Mouse (Mus musculus): Measurements from ENCODE around the gene Ccdc189. TPM values are rescaled to one million over a fixed set of nuclear protein-coding genes. Genes with fewer than 3 reads are reported as not detected.

Gene Ccdc189
- total RNA-seq, 2 experiments from 2014 or later = 8.8 to 12.6 TPM

DNA sequence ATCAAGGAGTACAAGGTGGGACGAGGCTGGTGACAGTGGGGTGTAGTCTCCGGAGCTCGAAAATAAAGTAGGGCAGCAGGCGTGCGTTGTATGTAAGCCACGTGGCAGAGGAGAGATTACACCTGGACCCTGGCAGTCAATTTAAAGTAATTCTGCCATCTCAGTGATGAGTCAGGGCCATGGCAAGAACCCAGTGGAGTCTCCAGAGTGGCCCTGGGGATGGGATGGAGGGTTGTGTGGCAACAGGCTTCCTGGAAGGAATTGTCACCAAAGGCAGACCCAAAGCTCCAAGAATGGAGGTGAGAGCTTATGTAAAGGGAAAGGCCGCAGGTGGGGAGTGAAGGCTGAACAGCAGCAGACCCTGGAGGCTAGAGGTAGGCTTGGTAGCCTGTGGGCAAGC lies 12.2 kb upstream of the Ccdc189 start:
- no peak for DNase-seq
- intact Hi-C loops (cut with DNase I) = no loop called here

DNA sequence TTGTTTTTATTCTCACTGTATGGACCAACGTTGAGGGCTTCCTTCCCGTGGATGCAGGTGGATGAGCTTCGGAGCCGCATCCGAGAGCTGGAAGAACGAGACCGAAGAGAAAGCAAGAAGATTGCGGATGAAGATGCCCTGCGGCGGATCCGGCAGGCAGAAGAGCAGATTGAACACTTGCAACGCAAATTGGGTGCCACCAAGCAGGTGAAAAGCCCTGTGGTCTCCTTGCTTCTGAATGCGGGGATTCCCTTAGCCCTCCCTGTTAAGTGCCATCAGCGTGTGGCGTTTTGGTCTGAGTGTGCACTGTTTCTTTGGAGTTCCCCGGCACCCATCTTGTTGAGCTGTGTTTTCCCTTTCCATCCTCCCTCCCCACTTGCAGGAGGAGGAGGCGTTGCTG lies 8.4 kb upstream of the Ccdc189 start:
- DNase-seq = no peak
- intact Hi-C loops (cut with DNase I) = no loop called here

GRCm38 (mm10) chr7:127592575-127592974 lies 4.2 kb upstream of the Ccdc189 start:
- no peak for DNase-seq
- intact Hi-C loops (cut with DNase I) = no loop called here

- intact Hi-C loops (cut with DNase I) = no loop called here
- no peak for DNase-seq
These were observed 2.7 kb upstream of the Ccdc189 start for GRCm38 (mm10) chr7:127591108-127591507.

GRCm38 (mm10) chr7:127589637-127590036 lies 1.2 kb upstream of the Ccdc189 start:
- intact Hi-C loops (cut with DNase I) = loop anchor here (5.0 kb wide), 1 partner anchor 227 kb away; no protein-coding TSS in a partner anchor
- DNase-seq = no peak

- DNase-seq = no peak
- intact Hi-C loops (cut with DNase I) = loop anchor here (5.0 kb wide), 1 partner anchor 227 kb away; no protein-coding TSS in a partner anchor
These were observed 506 bp upstream of the Ccdc189 start for GRCm38 (mm10) chr7:127588901-127589300.

GRCm38 (mm10) chr7:127587196-127587595 lies 1.2 kb downstream of the Ccdc189 start:
- intact Hi-C loops (cut with DNase I) = loop anchor here (5.0 kb wide), 1 partner anchor 225 kb away; no protein-coding TSS in a partner anchor

DNA sequence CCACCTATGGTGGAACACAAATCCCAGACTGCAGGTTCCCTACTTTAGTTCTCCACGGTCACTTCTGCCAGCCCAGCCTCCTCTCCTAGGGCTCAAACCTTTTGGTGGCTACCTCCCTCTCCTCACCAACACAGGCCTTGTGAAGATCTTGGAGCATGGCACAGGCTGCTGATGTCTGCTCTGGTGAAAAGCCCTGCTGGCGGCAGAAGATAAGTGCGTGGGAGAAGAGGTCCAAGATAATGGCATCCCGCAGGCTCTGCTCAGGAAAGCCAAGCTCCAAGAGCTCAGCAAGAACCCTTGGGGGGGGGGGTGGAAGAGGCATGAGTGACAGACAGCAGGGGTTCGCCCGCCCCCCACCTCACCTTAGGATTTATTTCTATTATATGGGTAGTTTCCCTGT lies 2.2 kb downstream of the Ccdc189 start:
- DNase-seq = no peak
- intact Hi-C loops (cut with DNase I) = loop anchor here (5.0 kb wide), 1 partner anchor 224 kb away; no protein-coding TSS in a partner anchor

More at GRCm38 (mm10) chr7:127587196-127587595, 1.2 kb downstream of the Ccdc189 start:
- no peak for DNase-seq

DNA sequence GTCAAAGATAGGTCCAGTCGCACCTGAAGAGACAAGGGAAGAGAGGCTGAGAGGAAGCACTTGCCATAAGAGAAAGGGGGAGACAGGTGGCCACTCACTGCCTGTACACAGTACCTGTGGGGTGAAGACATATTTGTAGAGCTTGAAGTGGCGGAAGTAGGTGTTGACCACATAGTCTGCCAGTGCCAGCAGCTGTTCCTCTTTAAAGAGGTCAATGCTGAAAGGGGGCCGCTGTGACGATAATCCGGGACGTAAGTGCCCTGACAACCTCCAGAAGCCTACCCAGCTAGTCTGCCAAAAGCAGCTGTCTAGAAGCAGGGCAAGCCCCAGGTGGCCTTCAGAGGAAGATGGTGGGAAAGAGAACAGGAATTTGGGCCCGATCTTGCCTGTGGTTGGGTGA lies 3.4 kb downstream of the Ccdc189 start:
- no peak for DNase-seq
- intact Hi-C loops (cut with DNase I) = loop anchor here (5.0 kb wide), 1 partner anchor 223 kb away; no protein-coding TSS in a partner anchor

DNA sequence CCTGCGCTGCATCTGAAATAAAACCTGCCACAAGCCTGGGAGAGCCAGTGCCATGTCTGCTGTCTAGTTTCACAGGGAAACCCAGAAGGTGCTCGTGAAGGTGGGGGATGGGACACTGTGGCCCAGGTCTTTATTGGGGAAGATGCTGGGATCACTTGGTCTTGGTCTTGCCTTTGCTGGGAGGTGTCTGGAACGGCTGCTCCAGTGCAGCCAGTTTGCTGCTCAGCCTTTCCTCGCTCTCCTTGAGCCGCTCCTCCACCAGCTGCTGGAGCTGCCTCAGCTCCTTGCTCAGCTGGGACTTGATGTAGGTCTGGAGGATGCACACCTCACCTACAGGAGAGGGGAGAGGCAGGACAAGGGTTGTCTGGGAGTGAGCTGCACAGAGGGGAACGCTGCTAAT lies 5.1 kb downstream of the Ccdc189 start:
- intact Hi-C loops (cut with DNase I) = no loop called here
- DNase-seq = no peak

- DNase-seq = no peak
These were observed 14.3 kb downstream of the Ccdc189 start for GRCm38 (mm10) chr7:127574115-127574514.

DNA sequence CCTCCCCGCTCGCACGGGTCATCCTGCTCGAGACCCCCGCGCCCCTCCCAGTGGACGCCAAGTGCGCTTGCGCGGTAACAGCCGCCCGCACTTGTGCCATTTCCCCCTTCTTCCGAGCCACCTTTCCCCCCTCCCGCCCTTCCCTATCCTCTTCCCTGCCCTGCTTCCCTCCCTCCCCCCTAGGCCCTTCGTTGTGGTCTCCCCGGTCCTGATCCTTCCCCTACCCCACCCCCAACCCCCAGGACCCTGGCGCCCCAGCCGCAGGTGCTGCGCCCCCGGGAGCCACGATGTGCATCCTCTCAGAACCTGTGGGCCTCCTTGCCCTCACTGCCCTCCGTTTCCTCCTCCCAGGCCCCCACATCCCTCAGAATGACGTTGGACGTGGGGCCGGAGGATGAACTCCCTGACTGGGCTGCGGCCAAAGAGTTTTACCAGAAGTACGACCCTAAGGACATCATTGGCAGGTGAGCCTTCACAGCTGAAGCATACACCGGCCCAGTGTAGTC lies 14.8 kb downstream of the Ccdc189 start:
- DNase-seq = peak in 1 of 2 experiments; percentile 19
- intact Hi-C loops (cut with DNase I) = no loop called here

More at GRCm38 (mm10) chr7:127574115-127574514, 14.3 kb downstream of the Ccdc189 start:
- intact Hi-C loops (cut with DNase I) = no loop called here

DNA sequence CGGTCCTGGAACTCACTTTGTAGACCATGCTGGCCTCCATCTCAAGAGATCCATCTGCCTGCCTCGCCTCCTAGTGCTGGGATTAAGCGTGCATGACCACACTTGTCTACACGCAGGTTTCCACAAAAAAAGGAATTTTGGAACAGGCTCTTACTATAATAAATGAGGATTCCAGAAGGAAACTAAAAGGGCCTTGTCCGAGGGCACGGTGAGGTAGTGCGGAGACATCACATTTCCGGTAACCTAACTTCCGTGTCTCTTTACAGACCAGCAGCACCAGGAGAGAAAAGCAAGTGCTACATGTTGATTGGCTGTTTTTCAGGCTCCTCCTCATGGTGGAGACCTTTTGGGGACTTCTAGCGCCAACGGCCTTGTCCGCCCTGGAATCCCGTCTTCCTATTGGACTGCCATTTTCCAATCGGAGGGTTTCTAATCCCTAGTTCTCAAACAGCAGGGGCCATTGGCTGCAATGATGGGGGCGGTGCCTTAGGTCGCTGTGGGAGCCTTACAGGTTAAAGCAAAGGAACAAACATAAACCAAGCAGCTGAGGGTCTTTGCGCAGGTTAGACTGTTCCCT lies 15.4 kb downstream of the Ccdc189 start, which contains the start of gene Phkg2:
Gene Phkg2 (plus strand): TSS at position 446 of the 577 bp plus-strand sequence.
- peak; percentile 87 to 92 for DNase-seq
- intact Hi-C loops (cut with DNase I) = no loop called here

DNA sequence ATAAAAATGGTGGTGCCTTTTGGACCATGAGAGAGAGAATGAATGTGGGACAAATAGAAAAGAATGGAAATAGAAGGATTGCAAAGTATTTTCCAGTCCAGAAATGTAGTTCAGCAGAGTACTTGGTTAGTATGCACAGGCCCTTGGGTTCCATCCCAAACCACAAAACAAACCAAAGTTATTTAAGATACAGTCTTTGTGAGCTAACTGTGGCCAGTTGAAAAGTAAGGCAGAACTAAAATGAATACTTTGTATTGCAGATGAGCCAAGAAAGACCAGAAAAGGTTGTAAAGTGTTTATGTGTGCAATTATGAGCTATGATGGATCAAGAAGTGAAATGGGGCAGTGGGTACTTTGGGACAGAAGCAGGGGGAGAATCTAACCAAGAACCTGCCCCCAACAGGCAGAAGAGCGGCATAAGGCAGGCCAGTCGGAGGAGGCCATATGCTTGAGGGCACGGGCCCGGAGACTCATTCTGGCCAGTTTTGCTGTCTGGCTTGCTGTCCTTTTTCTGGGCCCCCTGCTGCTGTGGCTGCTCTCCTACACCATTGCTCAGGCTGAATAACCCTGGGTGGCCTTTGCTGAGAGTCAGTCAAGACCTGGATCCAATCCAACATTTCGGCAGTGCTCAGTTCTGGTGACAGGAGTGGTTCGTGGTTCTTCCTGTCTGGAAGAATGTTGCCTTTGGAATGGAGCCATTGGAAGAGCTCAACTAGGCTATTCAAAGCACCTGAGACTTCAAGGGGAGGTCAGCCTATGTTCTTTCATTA lies 23.8 kb downstream of the Ccdc189 start:
- DNase-seq = peak; percentile 26 to 63
- intact Hi-C loops (cut with DNase I) = no loop called here

DNA sequence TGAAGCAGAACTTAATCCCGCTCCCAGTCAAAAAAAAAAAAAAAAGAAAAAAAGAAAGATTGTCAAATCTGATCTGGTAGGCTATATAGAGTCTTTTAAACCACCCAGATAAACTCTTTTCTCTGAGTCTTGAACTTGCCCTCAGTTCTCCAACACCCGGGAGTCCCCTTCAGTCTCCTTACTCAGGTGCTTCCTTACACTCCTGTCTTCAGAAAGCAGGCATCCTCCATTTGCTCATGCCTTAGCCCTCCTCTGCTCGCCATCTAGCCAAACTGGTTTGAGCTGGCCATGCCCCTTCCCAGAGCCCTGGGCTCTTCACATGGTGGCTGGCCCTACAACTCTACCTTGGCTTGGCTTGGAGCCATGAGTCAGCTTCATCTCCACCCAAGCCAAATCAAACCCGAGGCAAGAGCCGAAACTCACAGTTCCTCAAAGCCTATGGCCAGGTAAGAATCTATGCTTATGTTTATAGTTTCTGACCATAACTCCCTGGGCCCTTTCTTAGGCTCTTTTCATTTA lies 27.0 kb downstream of the Ccdc189 start, which contains the start of gene Tmem265:
Gene Tmem265 (plus strand): TSS at position 51 of the 519 bp plus-strand sequence.
- DNase-seq = no peak
- intact Hi-C loops (cut with DNase I) = no loop called here

DNA sequence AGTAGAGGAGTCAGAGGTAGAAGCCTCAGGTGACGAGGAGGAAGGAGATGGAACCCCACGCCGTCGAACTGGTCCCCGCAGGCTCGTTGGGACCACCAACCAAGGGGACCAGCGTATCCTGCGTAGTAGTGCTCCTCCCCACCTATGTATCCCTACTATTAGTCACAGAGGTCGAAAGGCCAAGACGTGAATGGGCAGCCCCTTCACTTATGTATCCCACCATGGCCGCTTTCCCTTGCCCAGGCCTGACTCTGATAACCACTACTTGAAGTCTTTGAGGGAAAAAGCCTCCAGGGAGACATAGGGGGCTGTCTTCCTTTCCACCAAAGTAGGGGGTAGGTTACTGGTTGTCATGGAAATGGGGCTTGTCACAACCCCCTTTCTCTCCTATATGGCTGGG lies 27.8 kb downstream of the Ccdc189 start:
- no peak for DNase-seq
- intact Hi-C loops (cut with DNase I) = no loop called here

GRCm38 (mm10) chr7:127551558-127551957 lies 36.8 kb downstream of the Ccdc189 start:
- intact Hi-C loops (cut with DNase I) = no loop called here
- DNase-seq = no peak

DNA sequence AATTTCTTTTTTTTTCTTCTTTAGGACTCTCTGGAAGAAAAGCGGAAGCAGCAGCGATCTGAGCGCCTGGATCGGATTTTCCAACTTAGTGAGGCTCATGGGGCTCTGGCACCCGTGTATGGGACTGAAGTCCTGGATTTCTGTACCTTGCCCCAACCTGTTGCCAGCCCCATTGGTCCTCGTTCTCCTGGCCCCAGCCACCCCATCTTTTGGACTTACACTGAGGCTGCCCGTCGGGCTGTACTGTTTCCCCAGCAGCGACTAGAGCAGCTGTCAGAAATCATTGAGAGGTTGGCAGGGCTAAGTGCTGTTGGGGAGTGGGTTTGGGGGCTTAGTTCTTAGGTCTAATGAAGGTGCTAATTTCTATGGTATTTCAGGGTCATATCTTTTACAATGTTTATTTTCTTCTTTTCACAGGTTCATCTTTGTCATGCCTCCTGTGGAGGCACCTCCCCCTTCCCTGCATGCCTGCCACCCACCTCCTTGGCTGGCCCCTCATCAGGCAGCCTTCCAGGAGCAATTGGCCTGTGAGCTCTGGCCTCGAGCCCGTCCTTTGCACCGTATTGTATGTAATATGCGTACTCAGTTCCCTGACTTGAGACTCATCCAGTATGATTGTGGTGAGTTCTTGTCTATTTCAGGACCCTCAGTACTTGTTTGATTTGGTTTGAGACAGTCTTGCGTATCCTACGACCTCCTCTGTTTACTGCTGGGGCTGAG lies 39.1 kb downstream of the Ccdc189 start:
- intact Hi-C loops (cut with DNase I) = no loop called here
- peak; percentile 66 to 82 for DNase-seq

DNA sequence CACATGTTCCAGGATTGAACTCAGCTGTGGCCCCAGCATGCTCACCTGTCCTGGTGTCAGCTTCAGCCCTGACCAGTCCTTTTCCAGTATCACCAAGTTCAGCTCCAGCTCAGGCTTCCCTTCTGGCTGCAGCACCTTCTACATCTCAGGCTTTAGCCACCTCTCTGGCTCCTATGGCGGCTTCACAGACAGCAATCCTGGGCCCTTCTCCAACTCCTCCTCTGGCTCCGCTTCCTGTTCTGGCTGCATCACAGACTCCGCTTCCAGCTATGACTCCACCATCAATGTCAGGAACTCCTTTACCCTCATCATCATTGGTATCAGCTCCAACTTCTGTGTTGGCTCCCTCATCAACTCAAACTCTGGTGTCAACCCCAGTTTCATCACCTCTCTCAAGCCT lies 46.7 kb downstream of the Ccdc189 start:
- peak; percentile 32 to 47 for DNase-seq
- intact Hi-C loops (cut with DNase I) = no loop called here

All from heart, postnatal 14 days (tissue).